Mouse (Mus musculus) hindbrain, postnatal 0 days (tissue): ENCODE data around the gene Kctd20. TPM values are rescaled to one million over a fixed set of nuclear protein-coding genes. Genes with fewer than 3 reads are reported as not detected.
A peak's percentile ranks its signal among the peaks of the same experiment; 100 is the strongest.

Experiments used
- ATAC-seq: fragments of 200-750 bp; cut with Nextera tagmentation; 2 replicates; pipeline ENCODE4 v1.8.0; 2017; ENCODE audit warnings: mild to moderate bottlenecking, moderate TSS enrichment, moderate library complexity
- DNase-seq: peaks from one replicate; pipeline ENCODE4 v3.0.0-alpha.2; 2015; ENCODE audit warnings: low spot score
- H3K27ac ChIP-seq: fragments of 300-500 bp; sonication (generic); 2 replicates; pipeline ENCODE4 v1.5.1; 2014; ENCODE audit warnings: mild to moderate bottlenecking
- H3K27me3 ChIP-seq: fragments of 300-500 bp; sonication (generic); 2 replicates; pipeline ENCODE4 v1.6.1; 2014; ENCODE audit warnings: low read length, mixed read lengths; ENCODE audit not compliant: insufficient read depth
- H3K36me3 ChIP-seq: fragments of 300-500 bp; sonication (generic); 2 replicates; pipeline ENCODE4 v1.6.1; 2014; ENCODE audit warnings: low read length, mixed read lengths; ENCODE audit not compliant: insufficient read depth
- H3K4me1 ChIP-seq: fragments of 300-500 bp; sonication (generic); 2 replicates; pipeline ENCODE4 v1.6.1; 2014; ENCODE audit warnings: antibody characterized with exemption, low read length, mixed read lengths; ENCODE audit not compliant: insufficient read depth
- H3K4me2 ChIP-seq: fragments of 300-500 bp; sonication (generic); 2 replicates; pipeline ENCODE4 v1.6.1; 2014; ENCODE audit warnings: low read depth, mild to moderate bottlenecking, low read length, moderate library complexity, mixed read lengths
- H3K4me3 ChIP-seq: fragments of 300-500 bp; sonication (generic); 2 replicates; pipeline ENCODE4 v1.5.1; 2014; ENCODE audit warnings: low read length
- H3K9ac ChIP-seq: fragments of 300-500 bp; sonication (generic); replicated peaks from 2 replicates; pipeline ENCODE4 v1.6.1; 2014; ENCODE audit warnings: mild to moderate bottlenecking, low read length, moderate library complexity, mixed read lengths
- H3K9me3 ChIP-seq: fragments of 300-500 bp; sonication (generic); 2 replicates; pipeline ENCODE4 v1.6.1; 2016; ENCODE audit warnings: low read length, mixed read lengths
- CTCF ChIP-seq: IDR thresholded peaks from 2 replicates; pipeline ENCODE4 v1.5.1; 2016; ENCODE audit warnings: antibody characterized with exemption, control low read depth, low read depth
- WGBS: fragments of 180-500 bp; shearing (Covaris S2); extraction: QIAGEN DNeasy Blood & Tissue Kit; methylation state at CpG from one replicate; pipeline ENCODE4 v1.1.7; 2014; 5-methylcytosine and 5-hydroxymethylcytosine counted together
- polyA plus RNA-seq: library from polyadenylated mRNA; unstranded; fragments of >200 nt; fragmentation: Nextera tagmentation; extraction: Ambion mirVana; gene quantifications from 2 replicates; pipeline ENCODE4 v1.2.1, GENCODE M21; 2015
- total RNA-seq: library from RNA; depleted of rRNA; stranded (reverse); fragments of >200 nt; gene quantifications from 2 replicates; pipeline ENCODE4 v1.2.3, GENCODE M21; 2014

The Kctd20 gene
- total and polyA plus RNA-seq, 2 experiments from 2014 or later, result 51.5 to 64.1 TPM

DNA sequence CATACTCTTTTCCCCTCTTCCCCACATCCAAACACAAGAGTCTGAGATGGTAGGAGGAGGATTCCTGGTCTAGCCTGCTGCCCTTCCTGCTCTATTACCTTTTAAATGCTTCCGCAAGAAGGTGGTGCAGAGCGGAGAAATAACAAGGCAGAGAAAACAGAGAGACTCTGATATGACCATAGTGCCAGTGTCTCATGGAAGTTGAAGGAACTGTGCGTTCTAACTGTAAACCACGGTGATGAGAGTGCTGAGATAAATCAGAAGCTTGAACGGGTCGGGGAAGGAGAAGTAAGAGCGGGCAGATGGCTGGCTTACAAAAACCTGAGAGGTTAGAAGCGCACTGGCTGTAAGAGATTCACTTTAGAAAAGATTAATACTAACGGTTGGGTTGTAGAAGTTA lies 2.7 kb downstream of the Kctd20 start:
- no peak for DNase-seq
- H3K9ac ChIP-seq, result peak overlapping the region; percentile 90; the same call in 1 of the 2 replicates
- H3K27me3 ChIP-seq, result no peaks in the 10 kb centered on the region
- peaks cover 17% of the 10 kb centered on the region for H3K4me1 ChIP-seq
- no peaks in the 10 kb centered on the region for H3K36me3 ChIP-seq
- no peak for TF ChIP-seq CTCF
- H3K4me3 ChIP-seq, result no peak overlapping the region
- WGBS, result 93% methylated on average over 9 of the region's 9 CpGs
- no peak for ATAC-seq
- no peaks in the 10 kb centered on the region for H3K9me3 ChIP-seq
- peak overlapping the region; percentile 89; the same call in 1 of the 2 replicates for H3K4me2 ChIP-seq
- H3K27ac ChIP-seq, result no peak overlapping the region

DNA sequence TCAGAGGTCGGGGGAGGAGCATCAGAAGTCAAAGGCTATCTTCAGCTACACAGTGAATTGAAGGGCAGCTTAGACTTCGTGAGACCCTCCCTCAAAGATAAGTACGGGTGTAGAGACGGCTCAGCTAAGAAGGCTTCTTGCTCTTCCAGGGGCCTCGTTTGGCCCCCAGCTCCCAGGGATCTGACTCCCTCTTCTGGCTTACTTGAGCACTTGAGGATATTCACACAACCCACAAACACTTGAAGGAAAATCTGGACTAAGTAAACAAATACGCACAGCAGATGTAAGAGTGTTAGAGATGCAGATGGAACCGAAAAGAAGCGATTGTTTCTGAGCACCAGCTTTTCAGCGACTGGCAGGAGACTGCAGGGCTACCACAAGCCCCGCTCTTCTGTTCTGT lies 8.8 kb downstream of the Kctd20 start:
- WGBS, result 77% methylated on average over 10 of the region's 10 CpGs
- no peak for ATAC-seq
- peaks cover 30% of the 10 kb centered on the region for H3K36me3 ChIP-seq

DNA sequence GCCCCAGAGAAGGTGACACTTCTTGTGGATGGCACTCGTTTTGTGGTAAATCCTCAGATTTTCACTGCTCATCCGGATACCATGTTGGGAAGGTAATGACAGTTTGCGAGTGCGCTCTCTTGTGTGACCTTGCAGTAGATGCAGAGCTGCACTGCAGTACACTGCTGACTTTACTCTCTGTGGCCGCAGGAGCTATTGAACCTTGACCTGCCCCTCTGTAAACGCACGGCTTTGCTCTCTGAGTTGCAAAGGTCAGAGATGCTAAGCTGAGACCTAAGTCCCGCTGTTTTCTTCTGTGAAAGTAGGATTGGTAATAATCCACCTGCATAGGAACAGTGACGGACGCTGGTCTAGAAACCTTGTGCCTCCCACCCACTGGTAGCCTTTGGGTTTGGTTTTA lies 9.8 kb downstream of the Kctd20 start:
- H3K36me3 ChIP-seq, result peaks cover 40% of the 10 kb centered on the region
- ATAC-seq (no peak), DNase-seq (no peak)
- no peak overlapping the region for H3K4me3 ChIP-seq
- no peak overlapping the region for H3K9ac ChIP-seq
- no peak overlapping the region for H3K4me2 ChIP-seq
- no peaks in the 10 kb centered on the region for H3K9me3 ChIP-seq
- no peak overlapping the region for H3K27ac ChIP-seq
- WGBS, result 83% methylated on average over 10 of the region's 10 CpGs
- TF ChIP-seq CTCF, result no peak
- H3K4me1 ChIP-seq, result no peaks in the 10 kb centered on the region
- H3K27me3 ChIP-seq, result no peaks in the 10 kb centered on the region

More for the DNA sequence above, 8.8 kb downstream of the Kctd20 start:
- no peak overlapping the region for H3K27ac ChIP-seq
- no peak overlapping the region for H3K4me3 ChIP-seq
- H3K4me2 ChIP-seq, result no peak overlapping the region
- H3K4me1 ChIP-seq, result no peaks in the 10 kb centered on the region
- no peak overlapping the region for H3K9ac ChIP-seq
- H3K9me3 ChIP-seq, result no peaks in the 10 kb centered on the region
- H3K27me3 ChIP-seq, result no peaks in the 10 kb centered on the region
- no peak for TF ChIP-seq CTCF
- DNase-seq, result no peak

DNA sequence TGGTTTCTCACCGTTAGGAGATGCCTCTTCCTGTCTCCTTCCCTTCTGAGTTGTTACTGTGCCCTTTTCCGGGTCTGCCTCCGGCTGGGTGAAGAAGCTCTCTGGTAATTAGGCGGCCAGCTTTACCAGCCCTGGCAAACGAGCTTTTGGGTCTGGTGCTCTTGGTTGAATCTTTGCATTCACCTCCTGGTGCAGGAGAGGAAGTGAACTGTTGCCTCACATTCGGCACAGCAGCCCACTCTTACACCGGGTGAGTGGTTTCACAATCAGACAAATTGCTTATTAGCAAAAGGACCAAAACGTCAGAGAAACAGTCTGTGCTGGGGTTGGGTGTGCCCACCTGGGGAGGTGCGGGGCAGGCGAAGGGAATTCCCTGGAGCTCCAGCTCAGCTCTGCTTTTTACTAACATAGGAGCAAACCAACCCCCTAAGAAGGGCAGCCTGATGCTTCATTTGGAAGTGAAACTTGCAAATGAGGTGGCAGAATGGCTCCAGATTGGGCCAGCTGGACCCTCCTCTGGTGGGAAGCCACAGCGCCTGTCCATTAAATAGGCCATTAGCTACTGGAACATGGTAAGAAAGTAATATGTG lies 15.4 kb downstream of the Kctd20 start:
- Histone ChIP-seq H3K27me3 (no peaks in the 10 kb centered on the region), H3K36me3 (peaks cover 72% of the 10 kb centered on the region), H3K9me3 (no peaks in the 10 kb centered on the region), H3K9ac (no peak overlapping the region), H3K4me1 (no peaks in the 10 kb centered on the region), H3K4me2 (no peak overlapping the region), H3K4me3 (no peak overlapping the region), H3K27ac (no peak overlapping the region)
- TF ChIP-seq CTCF, result no peak
- WGBS, result 76% methylated on average over 11 of the region's 11 CpGs
- no peak for DNase-seq
- no peak for ATAC-seq

DNA sequence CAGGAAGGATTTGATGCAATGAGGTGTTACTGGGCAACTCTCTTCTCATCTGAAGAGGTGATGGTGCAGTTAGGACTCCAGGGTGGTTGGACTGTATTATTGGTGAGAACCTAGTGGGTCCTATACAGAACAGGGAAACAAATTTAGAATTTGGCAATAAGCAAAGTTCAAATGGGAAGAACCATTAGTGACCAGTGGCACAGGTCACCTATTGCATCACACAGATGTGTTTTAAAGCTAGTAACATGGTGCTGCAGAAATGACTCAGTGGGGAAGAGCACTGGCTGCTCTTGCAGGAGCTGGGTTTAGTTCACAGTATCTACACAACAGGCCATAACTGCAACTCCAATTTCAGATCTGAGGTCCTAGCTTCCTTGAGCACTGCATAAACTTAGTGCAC lies 18.4 kb downstream of the Kctd20 start:
- DNase-seq (no peak), ATAC-seq (no peak)
- Histone ChIP-seq H3K9ac (no peak overlapping the region), H3K4me3 (no peak overlapping the region), H3K4me1 (no peaks in the 10 kb centered on the region), H3K9me3 (no peaks in the 10 kb centered on the region), H3K36me3 (peaks cover 72% of the 10 kb centered on the region), H3K4me2 (no peak overlapping the region), H3K27ac (no peak overlapping the region), H3K27me3 (no peaks in the 10 kb centered on the region)
- no peak for TF ChIP-seq CTCF

DNA sequence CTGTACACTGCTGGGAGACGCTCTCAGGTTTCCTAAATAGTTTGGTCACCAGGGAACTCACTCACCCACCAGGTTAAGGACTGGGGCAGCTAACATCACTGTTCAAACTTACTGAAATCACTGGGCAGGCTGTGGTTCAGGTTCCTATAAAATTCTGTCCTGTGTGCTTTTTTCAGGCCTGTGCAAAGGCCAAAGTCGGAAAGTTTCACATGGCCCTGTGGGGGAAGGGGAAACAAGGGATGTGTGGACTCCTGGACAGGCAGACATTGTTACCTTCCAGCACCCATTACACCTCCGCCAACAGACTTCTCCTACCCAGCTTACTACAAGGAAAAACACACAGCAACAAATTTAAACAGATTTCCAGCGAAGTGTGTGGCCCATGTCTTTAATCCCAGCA lies 27.3 kb downstream of the Kctd20 start:
- DNase-seq (no peak), ATAC-seq (no peak)
- peaks cover 54% of the 10 kb centered on the region for H3K36me3 ChIP-seq
- no peaks in the 10 kb centered on the region for H3K9me3 ChIP-seq
- H3K27me3 ChIP-seq, result no peaks in the 10 kb centered on the region
- WGBS, result 96% methylated on average over 4 of the region's 4 CpGs
- no peaks in the 10 kb centered on the region for H3K4me1 ChIP-seq
- no peak for TF ChIP-seq CTCF
- H3K4me2 ChIP-seq, result no peak overlapping the region
- H3K9ac ChIP-seq, result no peak overlapping the region
- H3K4me3 ChIP-seq, result no peak overlapping the region
- H3K27ac ChIP-seq, result no peak overlapping the region

DNA sequence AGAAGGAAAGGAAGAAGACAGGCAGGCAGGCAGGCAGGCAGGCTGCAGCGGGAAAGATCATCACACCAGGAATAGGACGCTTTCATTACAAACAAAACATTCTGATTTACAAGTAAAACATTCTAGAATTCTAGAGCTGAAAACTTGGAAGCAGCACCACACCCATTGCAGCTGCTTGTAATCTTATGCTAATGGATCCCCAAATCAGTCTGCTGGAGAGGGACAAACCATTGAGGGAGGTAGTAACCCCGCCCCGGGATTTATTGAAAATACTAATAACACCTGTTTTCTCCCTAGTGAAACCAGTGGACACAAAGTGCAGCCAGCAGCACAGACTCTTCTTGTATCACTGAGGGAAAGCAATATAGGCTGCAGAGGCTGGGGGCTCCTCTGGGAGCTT lies 29.3 kb downstream of the Kctd20 start:
- no peak for DNase-seq
- H3K36me3 ChIP-seq, result peaks cover 47% of the 10 kb centered on the region
- WGBS, result 86% methylated on average over 4 of the region's 4 CpGs

More for the DNA sequence above, 29.3 kb downstream of the Kctd20 start:
- Histone ChIP-seq H3K4me2 (no peak overlapping the region), H3K9ac (no peak overlapping the region), H3K4me3 (no peak overlapping the region), H3K27me3 (no peaks in the 10 kb centered on the region), H3K4me1 (no peaks in the 10 kb centered on the region), H3K27ac (no peak overlapping the region), H3K9me3 (no peaks in the 10 kb centered on the region)
- TF ChIP-seq CTCF, result no peak
- no peak for ATAC-seq
